Mouse (Mus musculus): ENCODE measurements around the gene Olfr652. TPM values are rescaled to one million over a fixed set of nuclear protein-coding genes. Genes with fewer than 3 reads are reported as not detected.

The Olfr652 gene
- polyA plus RNA-seq, 1 experiment from 2014 or later = not detected

Other genes starting within 250 kb of the Olfr652 start
- gene Trim12a, start 245.4 kb upstream of the Olfr652 start, polyA plus RNA-seq (2015; fragmentation: Nextera tagmentation; extraction: Ambion mirVana) = 8.6 and 10.1 TPM in 2 replicates
- 0.08 and 0.15 TPM in 2 replicates for gene Trim34b, start 231.4 kb upstream of the Olfr652 start, polyA plus RNA-seq (2015; fragmentation: Nextera tagmentation; extraction: Ambion mirVana)
- 2.7 and 3.1 TPM in 2 replicates for gene Trim12c, start 207.5 kb upstream of the Olfr652 start, polyA plus RNA-seq (2015; fragmentation: Nextera tagmentation; extraction: Ambion mirVana)
- 0.18 TPM in 2 replicates for gene Trim30b, start 191.0 kb upstream of the Olfr652 start, polyA plus RNA-seq (2015; fragmentation: Nextera tagmentation; extraction: Ambion mirVana)
- gene Trim30c, start 160.1 kb upstream of the Olfr652 start, polyA plus RNA-seq (2015; fragmentation: Nextera tagmentation; extraction: Ambion mirVana) = 0.11 and 0.23 TPM in 2 replicates
- 0.92 and 1.9 TPM in 2 replicates for gene Trim30a, start 95.7 kb upstream of the Olfr652 start, polyA plus RNA-seq (2015; fragmentation: Nextera tagmentation; extraction: Ambion mirVana)
- gene Trim30d, start 53.1 kb upstream of the Olfr652 start, polyA plus RNA-seq (2015; fragmentation: Nextera tagmentation; extraction: Ambion mirVana) = 0.48 and 1.1 TPM in 2 replicates
- not detected in 2 replicates for gene Olfr651, start 10.8 kb upstream of the Olfr652 start, polyA plus RNA-seq (2015; fragmentation: Nextera tagmentation; extraction: Ambion mirVana)
- not detected in 2 replicates for gene Olfr653, start 16.4 kb downstream of the Olfr652 start, polyA plus RNA-seq (2015; fragmentation: Nextera tagmentation; extraction: Ambion mirVana)
- gene Olfr654, start 26.1 kb downstream of the Olfr652 start, polyA plus RNA-seq (2015; fragmentation: Nextera tagmentation; extraction: Ambion mirVana) = not detected in 2 replicates
- not detected in 2 replicates for gene Olfr655, start 40.9 kb downstream of the Olfr652 start, polyA plus RNA-seq (2015; fragmentation: Nextera tagmentation; extraction: Ambion mirVana)
- gene Olfr656, start 53.1 kb downstream of the Olfr652 start, polyA plus RNA-seq (2015; fragmentation: Nextera tagmentation; extraction: Ambion mirVana) = not detected in 2 replicates
- not detected in 2 replicates for gene Olfr657, start 63.9 kb downstream of the Olfr652 start, polyA plus RNA-seq (2015; fragmentation: Nextera tagmentation; extraction: Ambion mirVana)
- not detected in 2 replicates for gene Olfr658, start 86.4 kb downstream of the Olfr652 start, polyA plus RNA-seq (2015; fragmentation: Nextera tagmentation; extraction: Ambion mirVana)
- gene Olfr659, start 105.9 kb downstream of the Olfr652 start, polyA plus RNA-seq (2015; fragmentation: Nextera tagmentation; extraction: Ambion mirVana) = not detected in 2 replicates
- not detected in 2 replicates for gene Olfr661, start 125.6 kb downstream of the Olfr652 start, polyA plus RNA-seq (2015; fragmentation: Nextera tagmentation; extraction: Ambion mirVana)
- gene Usp17le, start 216.6 kb downstream of the Olfr652 start, polyA plus RNA-seq (2015; fragmentation: Nextera tagmentation; extraction: Ambion mirVana) = not detected in 2 replicates